22 mouse cellular contexts compared by ENCODE assay signal in the genomic region with DNA sequence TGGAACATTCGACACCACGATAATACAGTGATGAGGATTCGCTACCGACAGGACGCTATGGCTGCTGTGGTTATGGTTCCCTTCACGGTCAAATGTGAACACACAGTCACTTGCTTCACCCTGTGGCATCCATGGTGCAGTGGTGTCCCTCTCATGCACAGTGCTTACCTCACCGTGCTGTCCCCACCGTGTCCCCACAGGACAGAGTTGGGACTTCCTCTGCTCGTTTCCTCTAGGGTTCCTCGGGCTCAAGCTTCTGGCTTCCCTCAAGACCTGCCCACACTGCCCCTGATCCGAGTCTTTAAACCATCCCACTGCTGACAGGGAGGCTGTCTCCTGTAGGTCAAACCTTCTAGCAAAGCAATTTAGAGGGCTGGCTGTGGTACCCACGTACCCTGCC.
DNase-seq lines count a peak whose midpoint lies in the region; ATAC-seq lines count a peak whose summit lies in the region.
"Had no signal": no experiment of that assay in that cellular context is flagged by ENCODE, and none has a peak within 500 bp of the region (broad histone marks: within the 10 kb centered on the region; RNA-seq: fewer than 3 reads in every experiment).

No protein-coding gene starts in this region.

- peaks cover 93% of the 10 kb centered on the region for H3K27me3 ChIP-seq in hindbrain, embryonic 10.5 days (ENCODE audit: insufficient read depth, poor library complexity, severe bottlenecking)
- peaks cover 19% of the 10 kb centered on the region for H3K27me3 ChIP-seq in hindbrain, embryonic 13.5 days
- H3K27me3 ChIP-seq in midbrain, embryonic 10.5 days (ENCODE audit: low read depth, poor library complexity, severe bottlenecking) = peaks cover 81% of the 10 kb centered on the region
- H3K27me3 ChIP-seq in midbrain, embryonic 14.5 days (ENCODE audit: control insufficient read depth, insufficient read depth, low read length) = no peaks in the 10 kb centered on the region
- H3K27me3 ChIP-seq in limb, embryonic 10.5 days (ENCODE audit: low read depth, poor library complexity, severe bottlenecking) = peaks cover 46% of the 10 kb centered on the region
- H3K27me3 ChIP-seq: forebrain, embryonic 13.5 days had no signal

- DNase-seq in hindbrain, embryonic 10.5 days (ENCODE audit: low spot score) = no peak
- DNase-seq in midbrain, embryonic 10.5 days (ENCODE audit: low spot score) = no peak
- no peak for DNase-seq in midbrain, embryonic 14.5 days
- DNase-seq in limb, embryonic 10.5 days (ENCODE audit: low spot score) = no peak
- DNase-seq: adrenal gland, adult 2 months; adrenal gland, postnatal 14 days; cerebellum, adult 11 months; cerebellum, adult 2 months; cerebellum, adult 9-11 months; cerebellum, postnatal 25 days; embryo, embryonic 11 days; forebrain, postnatal 0 days had no signal

- H3K4me1 ChIP-seq in hindbrain, embryonic 10.5 days (replicated peaks) = peaks cover 45% of the 10 kb centered on the region
- H3K4me1 ChIP-seq in hindbrain, embryonic 13.5 days (replicated peaks) = 0 out of 2 replicates have a peak, but pooled peaks cover 7% of the 10 kb centered on the region
- peaks cover 42% of the 10 kb centered on the region for H3K4me1 ChIP-seq in midbrain, embryonic 10.5 days
- H3K4me1 ChIP-seq in midbrain, embryonic 14.5 days (ENCODE audit: control insufficient read depth, insufficient read depth, low read length) = no peaks in the 10 kb centered on the region
- H3K4me1 ChIP-seq in limb, embryonic 10.5 days = peaks cover 82% of the 10 kb centered on the region
- H3K4me1 ChIP-seq: forebrain, embryonic 13.5 days had no signal

- WGBS in hindbrain, embryonic 10.5 days = 91% methylated on average over 12 of the region's 12 CpGs
- WGBS in hindbrain, embryonic 13.5 days = 88% methylated on average over 12 of the region's 12 CpGs
- WGBS in midbrain, embryonic 10.5 days = 89% methylated on average over 12 of the region's 12 CpGs
- WGBS in midbrain, embryonic 14.5 days = 90% methylated on average over 12 of the region's 12 CpGs
- WGBS in limb, embryonic 10.5 days = 84% methylated on average over 12 of the region's 12 CpGs

- no peak overlapping the region for H3K4me3 ChIP-seq in hindbrain, embryonic 10.5 days
- H3K4me3 ChIP-seq in hindbrain, embryonic 13.5 days = no peak overlapping the region
- H3K4me3 ChIP-seq in midbrain, embryonic 10.5 days = no peak overlapping the region
- no peak overlapping the region for H3K4me3 ChIP-seq in midbrain, embryonic 14.5 days (replicated peaks; ENCODE audit: low read depth, low read length)
- no peak overlapping the region for H3K4me3 ChIP-seq in limb, embryonic 10.5 days
- H3K4me3 ChIP-seq: embryonic facial prominence, embryonic 10.5 days; embryonic facial prominence, embryonic 13.5 days; erythroblast, embryonic 14.5 days; forebrain, embryonic 13.5 days; gastrocnemius, adult 2 months; heart, embryonic 13.5 days had no signal

- ATAC-seq in hindbrain, embryonic 13.5 days (ENCODE audit: low FRiP score) = no peak
- ATAC-seq in midbrain, embryonic 14.5 days (ENCODE audit: low FRiP score, low TSS enrichment) = no peak
- ATAC-seq in inflammation-experienced regulatory T-cells, adult 6 months = no peak
- ATAC-seq: CD4-positive, CD25-positive, alpha-beta regulatory T cell, adult 4 months; forebrain, embryonic 13.5 days; forebrain, postnatal 0 days; hindbrain, embryonic 16.5 days had no signal

- no peak overlapping the region for H3K4me2 ChIP-seq in hindbrain, embryonic 13.5 days
- H3K4me2 ChIP-seq in midbrain, embryonic 14.5 days (ENCODE audit: low read length) = no peak overlapping the region
- H3K4me2 ChIP-seq: embryonic facial prominence, embryonic 13.5 days; forebrain, embryonic 13.5 days; heart, embryonic 13.5 days had no signal

- no peak overlapping the region for H3K9ac ChIP-seq in hindbrain, embryonic 13.5 days
- no peak overlapping the region for H3K9ac ChIP-seq in midbrain, embryonic 14.5 days (replicated peaks; ENCODE audit: low read length)
- H3K9ac ChIP-seq: embryonic facial prominence, embryonic 13.5 days; forebrain, embryonic 13.5 days; forebrain, postnatal 0 days; heart, embryonic 13.5 days had no signal

- H3K27ac ChIP-seq in hindbrain, embryonic 10.5 days = peak overlapping the region; percentile 29; the same call in 1 of the 2 replicates
- no peak overlapping the region for H3K27ac ChIP-seq in hindbrain, embryonic 13.5 days
- H3K27ac ChIP-seq in midbrain, embryonic 10.5 days (replicated peaks) = 0 out of 2 replicates have a peak overlapping the region, but pooled peaks have one; percentile 29
- no peak overlapping the region for H3K27ac ChIP-seq in midbrain, embryonic 14.5 days (replicated peaks; ENCODE audit: low read depth, low read length)
- H3K27ac ChIP-seq in limb, embryonic 10.5 days = peak overlapping the region; percentile 74; the same call in 1 of the 2 replicates
- H3K27ac ChIP-seq: embryonic facial prominence, embryonic 10.5 days; embryonic facial prominence, embryonic 13.5 days; forebrain, embryonic 13.5 days; heart, embryonic 13.5 days had no signal

- H3K9me3 ChIP-seq in hindbrain, embryonic 10.5 days = no peaks in the 10 kb centered on the region
- H3K9me3 ChIP-seq in hindbrain, embryonic 13.5 days = no peaks in the 10 kb centered on the region
- H3K9me3 ChIP-seq in midbrain, embryonic 10.5 days (replicated peaks) = no peaks in the 10 kb centered on the region
- no peaks in the 10 kb centered on the region for H3K9me3 ChIP-seq in midbrain, embryonic 14.5 days (ENCODE audit: control insufficient read depth, low read length)
- H3K9me3 ChIP-seq in limb, embryonic 10.5 days (replicated peaks) = no peaks in the 10 kb centered on the region
- H3K9me3 ChIP-seq: embryonic facial prominence, embryonic 10.5 days; embryonic facial prominence, embryonic 13.5 days; forebrain, embryonic 13.5 days; heart, embryonic 13.5 days had no signal

- H3K36me3 ChIP-seq in hindbrain, embryonic 10.5 days = no peaks in the 10 kb centered on the region
- H3K36me3 ChIP-seq in hindbrain, embryonic 13.5 days = no peaks in the 10 kb centered on the region
- no peaks in the 10 kb centered on the region for H3K36me3 ChIP-seq in midbrain, embryonic 10.5 days
- H3K36me3 ChIP-seq in midbrain, embryonic 14.5 days (ENCODE audit: control insufficient read depth, insufficient read depth, low read length) = no peaks in the 10 kb centered on the region
- H3K36me3 ChIP-seq in limb, embryonic 10.5 days = no peaks in the 10 kb centered on the region
- H3K36me3 ChIP-seq: embryonic facial prominence, embryonic 10.5 days; embryonic facial prominence, embryonic 13.5 days; heart, embryonic 13.5 days had no signal

Comparison
In these comparisons a context has a peak if more than half of its experiments do, and no peak if none do; other contexts are left out.
1. H3K27ac ChIP-seq: peak in hindbrain, embryonic 10.5 days (single experiment), midbrain, embryonic 10.5 days (single experiment) and limb, embryonic 10.5 days (single experiment); none in hindbrain, embryonic 13.5 days (single experiment) and midbrain, embryonic 14.5 days (single experiment).